Mouse (Mus musculus): ENCODE measurements around the gene Cln6.
"Not testable (repeated sequence)": the region's sequence is repeated elsewhere in the genome, so short reads cannot be mapped to it uniquely, and the experiment has no call there.

GRCm38 (mm10) chr9:62799218-62799617, 39.4 kb upstream of the Cln6 start:
- TF ChIP-seq POLR2A (IDR thresholded peaks at IDR 0.05; ENCODE audit: extremely low read depth, insufficient read depth, low read length); CTCF (IDR thresholded peaks at IDR 0.05; ENCODE audit: low read depth, low read length): not testable (repeated sequence)

All from liver, adult 2 months (tissue).